Mouse (Mus musculus) heart, postnatal 10 days (tissue): Measurements from ENCODE around the gene Rasgrp1. TPM values are rescaled to one million over a fixed set of nuclear protein-coding genes. Genes with fewer than 3 reads are reported as not detected.

ENCODE experiments used
- DNase-seq, 2 experiments: peaks; one replicate each; pipeline ENCODE4 v3.0.0; 2021
- intact Hi-C: fragments of 180-260 bp; cut with DNase I; formaldehyde crosslinking; loops from one replicate; pipeline ENCODE4 v1.15.1; 2025
- total RNA-seq, 2 experiments: library from RNA; stranded (reverse); gene quantifications; 2 replicates each; pipeline ENCODE4 v1.2.3; 2021

Rasgrp1 gene
- 1 to 10 TPM in 1 of 2 experiments, under 1 TPM in 1; 0.57 to 1.1 TPM for total RNA-seq

DNA sequence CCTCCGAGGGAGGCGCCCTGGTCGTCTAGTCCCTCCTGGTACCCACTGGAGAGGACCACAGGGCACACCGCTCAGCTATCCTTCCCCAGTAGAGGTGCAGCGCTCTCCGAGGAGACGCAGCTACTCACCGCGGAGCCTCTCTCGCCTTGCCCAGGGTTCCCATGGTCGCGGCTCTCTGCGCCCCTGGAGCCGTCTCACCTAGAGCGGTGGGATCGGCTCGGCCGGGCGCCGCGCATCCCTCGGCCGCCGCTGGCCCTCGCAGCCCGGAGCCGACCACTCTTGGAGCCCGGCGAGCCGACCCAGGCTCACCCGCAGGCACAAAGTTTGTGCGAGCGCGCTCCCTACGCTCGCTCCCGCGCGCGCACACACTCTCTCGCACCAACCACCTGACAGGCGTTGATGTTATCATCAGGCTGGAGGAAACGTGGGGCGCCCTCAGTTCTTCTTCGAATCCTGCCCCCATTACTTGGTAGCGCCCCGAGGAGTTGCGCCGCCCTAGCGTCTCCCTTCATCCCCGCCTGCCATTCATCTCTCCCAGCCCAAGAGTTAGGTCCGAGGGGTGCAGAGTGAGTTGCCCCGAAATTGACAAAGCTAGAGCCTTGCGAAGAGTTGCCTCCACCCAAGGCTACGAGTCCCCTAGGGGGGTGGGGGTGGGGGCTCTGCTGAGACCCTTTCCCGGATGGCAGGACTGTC lies at the start of gene Rasgrp1:
Gene Rasgrp1, minus strand, starts transcription at position 455 of the 693 bp plus-strand sequence.
- DNase-seq, result peak; percentile 18 to 27
- intact Hi-C loops, result loop anchor here (1.0 to 2.0 kb wide), 2 partner anchors 70 to 97 kb away; no protein-coding TSS in a partner anchor

- intact Hi-C loops, result no loop called here
- DNase-seq, result peak; percentile 46 to 56
These were observed 47.4 kb upstream of the Rasgrp1 start for GRCm38 (mm10) chr2:117389925-117390892.

DNA sequence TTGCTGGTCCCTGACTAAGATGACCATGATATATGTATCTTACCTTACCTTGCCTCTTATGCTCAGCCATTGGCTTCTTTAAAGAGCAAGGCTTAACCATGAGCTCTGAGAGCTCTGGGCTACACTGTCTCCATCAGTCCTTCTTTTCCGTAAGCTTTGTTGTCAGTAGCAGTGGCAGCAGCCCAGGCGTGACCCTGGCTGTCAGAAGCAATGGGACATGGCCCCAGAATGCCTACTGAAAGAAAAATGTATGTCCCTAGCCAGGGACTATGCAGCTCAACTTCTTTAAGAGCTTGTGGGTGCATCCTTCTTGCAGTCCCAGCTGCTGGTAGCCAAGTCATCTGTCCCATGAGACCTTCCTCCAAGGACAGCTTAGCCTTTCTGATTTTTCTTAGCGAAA lies 46.7 kb upstream of the Rasgrp1 start:
- DNase-seq, result no peak
- intact Hi-C loops, result no loop called here

- no peak for DNase-seq
- intact Hi-C loops, result no loop called here
These were observed 45.3 kb upstream of the Rasgrp1 start for GRCm38 (mm10) chr2:117388121-117388520.

DNA sequence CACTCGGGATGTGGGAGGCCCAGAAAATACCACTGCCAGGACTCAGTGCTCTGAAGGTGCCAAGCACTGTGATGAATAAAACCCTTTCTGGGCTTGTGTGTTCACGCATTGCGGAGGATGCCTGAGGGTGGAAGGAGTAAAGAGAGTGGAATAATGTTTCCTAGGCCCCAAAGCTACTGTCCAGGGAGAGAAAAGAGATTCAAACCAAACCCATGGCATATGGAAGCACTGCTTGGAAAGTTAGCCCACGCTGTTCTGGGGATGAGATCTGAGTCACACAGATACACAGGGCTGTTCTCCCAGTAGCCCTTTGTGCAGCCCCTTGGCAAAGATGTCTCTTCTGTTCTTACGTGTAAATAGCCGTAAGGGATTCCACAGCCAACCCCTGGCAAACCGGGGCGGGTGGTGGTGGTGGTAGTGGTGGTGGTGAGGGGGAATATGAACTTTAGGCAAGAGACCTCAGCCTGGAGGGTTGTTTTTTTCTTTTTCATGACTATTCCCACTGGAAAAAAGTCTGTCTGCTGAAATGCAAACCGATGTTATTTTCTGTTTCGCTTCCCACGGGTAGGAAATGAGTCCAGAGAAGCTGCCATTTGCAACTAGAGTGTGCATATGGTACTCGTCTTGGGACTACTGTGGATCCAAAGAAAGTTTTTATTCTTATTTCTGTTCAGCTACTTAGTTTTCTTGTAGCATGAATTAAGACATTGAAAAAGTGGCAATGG lies 44.3 kb upstream of the Rasgrp1 start:
- intact Hi-C loops, result no loop called here
- DNase-seq, result no peak

- DNase-seq, result peak in 1 of 2 experiments; percentile 5
- intact Hi-C loops, result no loop called here
These were observed 43.3 kb upstream of the Rasgrp1 start for GRCm38 (mm10) chr2:117386036-117386590.

DNA sequence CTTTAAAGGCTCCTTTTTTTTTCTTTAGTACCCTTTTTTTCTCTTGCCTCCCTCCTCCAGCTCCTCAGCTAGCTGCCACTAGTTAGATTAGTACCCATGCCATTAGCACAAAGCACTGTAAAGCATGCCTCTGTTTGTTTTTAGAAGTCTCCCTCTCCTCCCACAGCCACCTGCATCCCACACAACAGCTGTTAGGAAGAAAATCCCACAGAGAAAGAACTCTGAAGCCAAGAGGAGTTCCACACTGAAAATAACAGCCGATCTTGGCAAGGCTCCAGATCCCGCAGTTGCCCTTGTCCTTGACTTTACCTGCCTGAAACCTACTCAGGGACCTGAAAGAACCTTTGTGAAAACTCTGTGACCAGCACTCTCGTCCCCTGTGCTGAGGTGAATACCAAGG lies 38.5 kb upstream of the Rasgrp1 start:
- intact Hi-C loops, result no loop called here

GRCm38 (mm10) chr2:117374293-117374830 lies 31.6 kb upstream of the Rasgrp1 start:
- intact Hi-C loops, result no loop called here
- no peak for DNase-seq

More for the DNA sequence above, 38.5 kb upstream of the Rasgrp1 start:
- peak in 1 of 2 experiments; percentile 14 for DNase-seq

GRCm38 (mm10) chr2:117371706-117372105 lies 28.9 kb upstream of the Rasgrp1 start:
- no peak for DNase-seq
- intact Hi-C loops, result no loop called here

- intact Hi-C loops, result no loop called here
- no peak for DNase-seq
These were observed 23.7 kb upstream of the Rasgrp1 start for GRCm38 (mm10) chr2:117366478-117366877.

DNA sequence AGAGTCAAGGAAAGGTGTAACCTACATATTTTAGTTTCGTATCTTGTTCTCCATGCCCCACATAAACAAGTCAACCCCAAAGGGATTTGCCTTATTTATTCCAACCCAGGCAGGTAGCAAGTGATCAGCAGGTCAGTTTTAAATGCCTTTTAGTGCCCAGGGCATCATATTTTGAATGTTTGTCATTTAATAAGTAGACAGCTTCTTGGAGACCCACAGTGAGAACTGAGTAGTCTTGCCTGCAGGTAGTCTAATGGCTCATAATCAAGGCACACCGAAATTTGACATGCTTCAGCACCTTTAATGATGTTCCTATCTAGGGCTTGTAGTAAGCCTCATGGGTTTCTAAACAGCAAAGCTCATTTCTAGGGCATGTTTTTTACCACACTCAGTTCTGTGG lies 21.3 kb upstream of the Rasgrp1 start:
- intact Hi-C loops, result no loop called here
- DNase-seq, result no peak

DNA sequence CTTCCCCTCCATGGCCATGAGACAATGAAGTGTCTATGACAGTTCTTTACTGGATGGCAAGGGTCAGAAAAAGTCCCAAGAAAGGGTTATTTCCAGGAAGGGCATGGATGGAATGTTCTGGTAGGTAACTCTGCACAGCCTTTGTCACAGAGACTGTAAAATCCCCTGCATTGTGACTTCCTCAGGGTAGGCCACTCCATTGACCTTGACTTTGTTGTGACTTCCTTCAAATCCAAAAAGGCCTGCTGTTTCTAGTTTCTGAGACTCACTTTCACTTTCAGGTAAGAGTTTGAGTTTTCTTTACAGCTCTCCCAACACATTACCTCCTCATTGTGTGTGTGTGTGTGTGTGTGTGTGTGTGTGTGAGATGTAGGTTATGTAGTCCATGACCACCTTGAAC lies 15.1 kb upstream of the Rasgrp1 start:
- intact Hi-C loops, result no loop called here
- no peak for DNase-seq

DNA sequence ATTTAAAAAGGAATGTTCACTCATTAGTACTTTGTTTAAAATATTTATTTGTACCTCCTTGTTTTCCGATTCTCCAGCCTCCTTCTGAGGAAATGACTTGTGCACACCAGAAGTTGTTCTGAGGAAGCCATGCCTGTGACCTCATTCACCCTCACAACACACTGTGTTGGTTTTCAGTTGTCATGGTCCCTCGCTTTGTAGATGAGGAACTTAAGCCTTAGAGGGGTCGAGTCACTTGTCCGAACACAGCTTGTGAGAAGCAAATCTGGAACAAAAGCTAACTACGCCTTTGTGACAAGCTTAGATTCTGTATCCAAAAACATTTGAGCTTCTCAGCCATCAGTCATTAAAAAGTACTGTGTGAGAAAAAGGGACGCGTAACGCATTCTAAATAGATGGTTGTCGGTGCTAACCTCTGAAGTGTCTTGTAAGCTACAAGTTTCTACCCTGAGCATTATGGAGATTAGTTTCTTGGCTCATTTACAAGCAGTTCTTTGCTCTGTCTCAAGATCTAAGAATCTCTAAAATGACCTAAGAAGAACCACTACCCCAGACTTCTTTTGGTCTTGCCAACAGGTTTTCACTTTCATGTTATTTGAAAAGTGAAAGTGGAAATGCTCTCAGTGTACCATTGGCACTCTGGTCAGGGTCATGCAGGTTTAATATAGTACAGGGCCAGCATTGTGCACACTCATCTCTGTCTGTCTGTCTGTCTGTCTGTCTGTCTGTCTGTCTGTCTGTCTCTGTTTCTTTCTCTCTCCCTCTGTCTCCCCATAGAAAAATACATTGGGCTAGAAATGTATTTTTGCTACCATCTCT lies 9.7 kb upstream of the Rasgrp1 start:
- DNase-seq, result no peak
- intact Hi-C loops, result no loop called here

- DNase-seq, result no peak
- intact Hi-C loops, result no loop called here
These were observed 7.3 kb upstream of the Rasgrp1 start for GRCm38 (mm10) chr2:117350138-117350537.

DNA sequence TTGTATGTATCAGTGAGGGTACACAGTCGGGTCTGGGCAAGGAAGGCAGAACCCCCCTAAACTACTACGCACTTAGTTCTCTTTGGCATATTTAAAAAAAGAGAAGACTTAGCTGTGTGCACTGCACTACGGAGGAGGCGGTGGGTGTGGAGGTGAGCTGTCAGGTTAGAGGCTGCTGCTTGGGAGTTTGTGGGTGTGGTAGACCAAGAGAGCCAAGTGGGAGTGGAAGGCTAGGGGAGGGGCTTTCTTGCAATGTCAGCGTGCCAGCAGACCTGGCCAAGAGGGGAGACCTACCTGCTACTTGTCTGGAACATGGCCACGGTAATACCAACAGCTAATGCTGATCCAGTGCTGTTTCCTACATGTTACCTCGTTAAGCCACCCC lies 431 bp upstream of the Rasgrp1 start:
- DNase-seq, result peak in 1 of 2 experiments; percentile 4
- intact Hi-C loops, result loop anchor here (2.0 kb wide), 1 partner anchor 70 kb away; no protein-coding TSS in a partner anchor

- peak; percentile 62 to 76 for DNase-seq
- intact Hi-C loops, result loop anchor here (1.0 to 2.0 kb wide), 2 partner anchors 71 to 97 kb away; no protein-coding TSS in a partner anchor
These were observed 683 bp downstream of the Rasgrp1 start for GRCm38 (mm10) chr2:117342090-117342546.

DNA sequence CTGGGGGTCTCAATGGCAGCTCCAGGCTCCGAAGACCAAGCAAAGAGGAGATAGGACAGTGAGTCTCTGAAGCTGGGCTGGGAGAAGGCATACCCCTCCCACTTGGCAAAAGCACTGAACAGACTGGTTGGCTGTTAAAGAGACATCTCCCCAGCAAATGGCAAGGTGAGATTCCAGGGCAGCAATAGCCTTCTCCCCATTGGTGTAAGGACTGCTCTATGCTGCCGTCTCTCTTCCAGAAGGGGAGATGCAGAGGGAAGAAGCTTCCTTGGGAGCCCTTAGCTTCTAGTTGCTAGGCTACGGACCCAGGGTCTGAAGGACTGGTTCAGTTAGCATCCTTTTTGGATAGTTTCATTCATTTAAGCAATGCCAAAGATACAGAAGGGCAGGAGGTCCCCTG lies 4.3 kb downstream of the Rasgrp1 start:
- no peak for DNase-seq
- intact Hi-C loops, result no loop called here

GRCm38 (mm10) chr2:117337902-117338301 lies 4.9 kb downstream of the Rasgrp1 start:
- intact Hi-C loops, result no loop called here
- no peak for DNase-seq
